Mouse (Mus musculus): ENCODE results near the gene Higd2a. TPM values are rescaled to one million over a fixed set of nuclear protein-coding genes. Genes with fewer than 3 reads are reported as not detected.

The Higd2a gene
- total RNA-seq (2021), result 100 to 1,000 TPM; 168 to 177 TPM
- long read RNA-seq, experiment 1, transcript Higd2a-201 (2 exons, 648 nt), result major isoform, 97 of 102 reads
- long read RNA-seq, experiment 1, partial matches to known transcripts, result 0 of 102 reads
- long read RNA-seq, experiment 1, other reads (novel, unspliced or antisense), result 5 of 102 reads
- long read RNA-seq, experiment 2, transcript Higd2a-201 (2 exons, 648 nt), result major isoform, 79 of 82 reads
- long read RNA-seq, experiment 2, partial matches to known transcripts, result 0 of 82 reads
- long read RNA-seq, experiment 2, other reads (novel, unspliced or antisense), result 3 of 82 reads

GRCm38 (mm10) chr13:54589996-54590951, at the start of gene Higd2a, which contains the start of gene Nop16:
Gene Higd2a, plus strand, starts transcription at chr13:54590207.
Gene Nop16, minus strand, starts transcription at chr13:54590090.
- intact Hi-C loops (cut with DNase I), result no loop called here
- DNase-seq (ENCODE audit: low spot score in 2 of 2), result peak; percentile 97 to 99

- intact Hi-C loops (cut with DNase I), result no loop called here
- DNase-seq (ENCODE audit: low spot score in 2 of 2), result no peak
Measured at GRCm38 (mm10) chr13:54548036-54548435, 42.0 kb upstream of the Higd2a start.

- DNase-seq (ENCODE audit: low spot score in 2 of 2), result no peak
- intact Hi-C loops (cut with DNase I), result loop anchor here (10.0 kb wide), 1 partner anchor 91 kb away; the partner anchor contains the start of gene Thoc3
Measured at GRCm38 (mm10) chr13:54556176-54556575, 33.8 kb upstream of the Higd2a start.

GRCm38 (mm10) chr13:54556796-54557195, 33.2 kb upstream of the Higd2a start:
- intact Hi-C loops (cut with DNase I), result loop anchor here (10.0 kb wide), 1 partner anchor 92 kb away; the partner anchor contains the start of gene Thoc3
- no peak for DNase-seq (ENCODE audit: low spot score in 2 of 2)

GRCm38 (mm10) chr13:54557652-54558051, 32.4 kb upstream of the Higd2a start:
- DNase-seq (ENCODE audit: low spot score in 2 of 2), result no peak
- intact Hi-C loops (cut with DNase I), result loop anchor here (10.0 kb wide), 1 partner anchor 93 kb away; the partner anchor contains the start of gene Thoc3

- intact Hi-C loops (cut with DNase I), result loop anchor here (10.0 kb wide), 1 partner anchor 95 kb away; the partner anchor contains the start of gene Thoc3
- no peak for DNase-seq (ENCODE audit: low spot score in 2 of 2)
Measured at GRCm38 (mm10) chr13:54559656-54560055, 30.4 kb upstream of the Higd2a start.

- no peak for DNase-seq (ENCODE audit: low spot score in 2 of 2)
- intact Hi-C loops (cut with DNase I), result no loop called here
Measured at GRCm38 (mm10) chr13:54560608-54561007, 29.4 kb upstream of the Higd2a start.

GRCm38 (mm10) chr13:54562562-54562961, 27.4 kb upstream of the Higd2a start:
- intact Hi-C loops (cut with DNase I), result no loop called here
- no peak for DNase-seq (ENCODE audit: low spot score in 2 of 2)

GRCm38 (mm10) chr13:54564232-54565200, 25.5 kb upstream of the Higd2a start:
- intact Hi-C loops (cut with DNase I), result no loop called here
- DNase-seq (ENCODE audit: low spot score in 2 of 2), result no peak

- intact Hi-C loops (cut with DNase I), result no loop called here
- DNase-seq (ENCODE audit: low spot score in 2 of 2), result peak; percentile 93 to 95
Measured at GRCm38 (mm10) chr13:54565201-54565581, 24.8 kb upstream of the Higd2a start, which contains the start of gene 4833439L19Rik. Gene 4833439L19Rik, minus strand, starts transcription at chr13:54565435.

GRCm38 (mm10) chr13:54565594-54566345, 24.2 kb upstream of the Higd2a start:
- DNase-seq (ENCODE audit: low spot score in 2 of 2), result peak; percentile 56 to 60
- intact Hi-C loops (cut with DNase I), result no loop called here

GRCm38 (mm10) chr13:54568380-54568779, 21.6 kb upstream of the Higd2a start:
- DNase-seq (ENCODE audit: low spot score in 2 of 2), result no peak
- intact Hi-C loops (cut with DNase I), result no loop called here

GRCm38 (mm10) chr13:54569282-54569681, 20.7 kb upstream of the Higd2a start:
- no peak for DNase-seq (ENCODE audit: low spot score in 2 of 2)
- intact Hi-C loops (cut with DNase I), result no loop called here

- DNase-seq (ENCODE audit: low spot score in 2 of 2), result no peak
- intact Hi-C loops (cut with DNase I), result no loop called here
Measured at GRCm38 (mm10) chr13:54570736-54571135, 19.3 kb upstream of the Higd2a start.

GRCm38 (mm10) chr13:54571637-54572036, 18.4 kb upstream of the Higd2a start:
- DNase-seq (ENCODE audit: low spot score in 2 of 2), result peak in 1 of 2 experiments; percentile 60
- intact Hi-C loops (cut with DNase I), result no loop called here

- no peak for DNase-seq (ENCODE audit: low spot score in 2 of 2)
- intact Hi-C loops (cut with DNase I), result no loop called here
Measured at GRCm38 (mm10) chr13:54572621-54573020, 17.4 kb upstream of the Higd2a start.

GRCm38 (mm10) chr13:54574854-54575481, 15.0 kb upstream of the Higd2a start, which contains the start of gene Arl10:
Gene Arl10, plus strand, starts transcription at chr13:54575015.
- intact Hi-C loops (cut with DNase I), result no loop called here
- peak in 1 of 2 experiments; percentile 73 for DNase-seq (ENCODE audit: low spot score in 2 of 2)

- no peak for DNase-seq (ENCODE audit: low spot score in 2 of 2)
- intact Hi-C loops (cut with DNase I), result no loop called here
Measured at GRCm38 (mm10) chr13:54575489-54575888, 14.5 kb upstream of the Higd2a start.

All from left cerebral cortex, postnatal 14 days (tissue).